Mouse (Mus musculus) megakaryocyte progenitor cell, adult 5-6 weeks (primary cell): ENCODE data around the gene Slc24a1. TPM values are rescaled to one million over a fixed set of nuclear protein-coding genes. Genes with fewer than 3 reads are reported as not detected.

Source experiments
- ATAC-seq: replicated peaks from 2 replicates; pipeline ENCODE4 v1.8.0; 2016; ENCODE audit warnings: mild to moderate bottlenecking, moderate TSS enrichment, inconsistent platforms; ENCODE audit not compliant: poor library complexity
- total RNA-seq, 2 experiments: library from RNA; stranded (forward) in 1 of 2; stranded (reverse) in 1 of 2; fragments of 157-497, 149-512 nt in 1 of 2; fragments of 200-1000 nt in 1 of 2; gene quantifications; 2 replicates each; pipeline versions ENCODE4 v1.2.3 to v1.2.4; 2015 to 2017

The Slc24a1 gene
- total RNA-seq, 2 experiments from 2014 or later, result not detected

DNA sequence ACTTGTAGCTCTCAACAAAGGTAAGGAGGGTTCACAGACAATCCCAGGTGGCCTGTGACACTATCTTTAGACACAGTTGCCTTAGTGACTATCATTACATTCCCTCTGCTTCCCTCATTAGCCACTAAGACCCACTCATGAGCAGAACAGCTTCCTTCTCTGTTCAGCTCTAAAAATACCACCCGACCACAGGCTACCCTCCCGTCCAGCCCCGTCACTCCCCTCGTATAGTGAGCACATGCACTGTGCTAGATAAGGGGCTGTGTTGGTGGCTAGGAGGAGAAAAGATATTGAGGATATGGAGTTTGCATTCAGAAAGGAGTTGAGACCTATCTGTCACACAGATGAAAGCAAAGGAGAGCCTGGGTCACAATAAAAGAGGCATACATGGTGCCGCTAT lies 12.9 kb downstream of the Slc24a1 start:
- ATAC-seq, result peak; percentile 69

DNA sequence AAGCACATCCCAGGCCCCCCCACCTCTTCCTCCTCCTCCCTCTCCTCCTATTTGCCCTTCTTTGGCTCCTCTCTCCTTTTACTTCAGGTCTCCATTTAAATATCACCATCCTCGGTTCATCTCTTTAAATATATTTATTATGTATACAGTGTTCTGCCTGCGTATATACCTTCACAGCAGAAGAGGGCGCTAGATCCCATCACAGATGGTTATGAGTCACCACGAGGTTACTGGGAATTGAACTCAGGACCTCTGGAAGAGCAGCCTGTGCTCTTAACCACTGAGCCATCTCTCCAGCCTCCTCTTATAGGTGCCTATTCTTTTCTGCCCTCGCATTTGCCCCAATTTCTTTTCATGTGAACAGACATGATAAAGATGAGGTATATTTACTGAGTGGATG lies 13.9 kb downstream of the Slc24a1 start:
- no peak for ATAC-seq

DNA sequence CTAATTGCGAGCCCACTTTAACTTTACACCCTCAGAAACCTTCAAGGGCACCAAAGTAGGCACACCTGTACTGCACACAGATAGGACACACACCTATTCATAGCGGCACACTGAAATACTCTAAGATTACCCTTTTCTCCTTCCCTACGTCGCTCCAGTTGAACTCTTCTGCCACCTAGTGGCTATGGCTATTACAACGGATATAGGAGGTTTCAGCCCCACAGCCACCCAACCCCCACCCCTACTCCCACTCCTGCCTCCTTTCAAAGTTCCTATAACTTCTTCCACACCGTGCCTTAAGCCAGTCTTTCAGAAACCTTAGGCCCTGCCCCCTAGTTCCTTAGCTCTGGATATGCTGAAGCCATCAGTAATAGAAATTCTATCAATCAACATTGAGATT lies 14.9 kb downstream of the Slc24a1 start:
- peak; percentile 54 for ATAC-seq

DNA sequence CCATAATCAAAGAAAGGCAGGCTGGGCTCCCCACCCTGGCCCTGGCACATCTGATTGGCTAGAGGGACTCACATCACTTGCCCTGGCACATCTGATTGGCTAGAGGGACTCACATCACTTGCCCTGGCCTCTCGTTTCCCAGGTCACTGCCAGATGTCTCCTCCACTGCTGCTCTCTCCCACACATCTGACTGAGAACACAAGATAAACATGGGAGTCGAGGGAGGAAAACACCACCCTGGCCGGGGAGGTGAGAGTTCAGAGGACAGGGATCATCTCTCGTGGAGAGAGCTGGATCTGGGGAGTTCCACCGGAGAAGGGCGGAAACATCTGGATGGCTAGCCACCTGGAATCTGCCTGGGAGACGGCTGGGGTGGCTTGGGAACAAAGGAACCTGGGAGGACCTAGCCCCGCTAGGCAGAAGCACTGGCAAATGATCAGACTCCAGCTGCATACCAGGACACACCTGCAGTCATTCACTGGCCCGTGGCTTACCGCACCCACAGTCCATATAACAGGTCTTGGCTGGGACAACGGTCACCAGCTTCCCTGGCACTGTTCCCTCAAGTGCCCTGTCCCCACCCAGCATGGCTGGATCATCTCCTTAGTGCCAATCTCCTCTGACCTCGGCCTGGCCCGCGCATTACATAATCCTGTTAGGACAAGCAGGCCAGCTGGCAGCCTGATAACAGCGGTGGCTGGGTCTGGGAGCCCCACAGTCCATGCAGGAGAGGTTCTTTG lies 17.2 kb downstream of the Slc24a1 start:
- ATAC-seq, result 0 out of 2 replicates have a peak, but pooled peaks have one; percentile 23

DNA sequence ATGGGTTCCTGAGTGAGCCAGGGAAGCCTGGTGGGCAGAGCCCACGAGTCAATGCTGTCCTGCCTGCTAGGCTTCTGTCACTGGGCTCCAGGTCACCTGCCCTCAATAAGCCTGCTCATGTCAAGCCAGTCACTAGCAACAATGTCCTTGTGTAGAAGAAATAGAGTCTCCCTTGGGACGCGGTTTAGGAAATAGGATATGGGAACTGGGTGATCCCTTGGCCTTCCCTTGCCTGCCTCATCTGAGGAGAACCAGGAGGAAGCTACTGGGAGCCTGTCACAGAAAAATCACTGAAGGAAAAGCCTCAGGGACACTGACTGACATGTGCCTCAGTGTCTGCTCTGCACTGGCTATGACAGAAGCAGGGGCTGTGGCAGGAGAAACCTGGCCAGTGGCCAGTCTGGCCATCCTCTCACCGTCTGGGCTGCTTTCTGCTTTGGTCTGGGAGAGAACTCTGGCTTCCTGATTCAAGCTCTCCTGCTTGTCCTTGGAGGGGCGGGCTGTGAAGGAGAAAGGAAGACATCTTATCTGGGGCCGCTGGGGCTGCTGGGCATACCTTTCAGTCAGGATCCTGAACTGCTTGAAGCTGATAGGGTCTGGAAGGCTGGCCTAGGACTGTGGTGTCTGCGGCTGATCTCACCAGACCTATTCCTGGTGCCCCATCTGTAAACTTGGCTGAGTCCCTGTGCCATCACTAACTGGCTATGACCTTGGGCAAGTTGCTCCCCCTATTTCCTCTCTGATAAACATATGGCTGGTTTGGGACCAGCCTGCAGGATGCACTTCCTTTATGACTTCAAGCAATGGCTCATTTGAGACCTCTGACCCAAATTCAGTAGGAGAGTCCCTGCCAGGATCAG lies 19.4 kb downstream of the Slc24a1 start:
- ATAC-seq, result peak; percentile 62

DNA sequence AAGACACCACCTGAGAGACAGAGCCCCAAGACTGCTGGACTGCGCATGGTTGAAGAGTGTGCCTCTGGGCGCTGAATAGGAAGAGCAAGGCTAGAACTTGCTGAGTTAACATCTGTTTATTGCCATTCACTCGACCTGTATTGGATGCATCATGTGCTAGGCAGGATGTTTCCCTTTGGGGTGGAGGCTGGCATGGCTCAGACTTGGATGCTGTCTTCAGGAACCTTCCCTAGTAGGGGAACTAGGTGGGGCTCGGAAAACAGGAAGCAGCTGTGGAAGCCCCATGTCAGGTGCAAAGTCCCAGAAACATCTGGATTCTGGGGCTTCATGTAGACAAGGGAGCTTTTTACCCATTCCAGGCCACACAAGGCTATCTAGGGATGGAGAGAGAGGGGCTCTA lies 21.2 kb downstream of the Slc24a1 start:
- no peak for ATAC-seq

DNA sequence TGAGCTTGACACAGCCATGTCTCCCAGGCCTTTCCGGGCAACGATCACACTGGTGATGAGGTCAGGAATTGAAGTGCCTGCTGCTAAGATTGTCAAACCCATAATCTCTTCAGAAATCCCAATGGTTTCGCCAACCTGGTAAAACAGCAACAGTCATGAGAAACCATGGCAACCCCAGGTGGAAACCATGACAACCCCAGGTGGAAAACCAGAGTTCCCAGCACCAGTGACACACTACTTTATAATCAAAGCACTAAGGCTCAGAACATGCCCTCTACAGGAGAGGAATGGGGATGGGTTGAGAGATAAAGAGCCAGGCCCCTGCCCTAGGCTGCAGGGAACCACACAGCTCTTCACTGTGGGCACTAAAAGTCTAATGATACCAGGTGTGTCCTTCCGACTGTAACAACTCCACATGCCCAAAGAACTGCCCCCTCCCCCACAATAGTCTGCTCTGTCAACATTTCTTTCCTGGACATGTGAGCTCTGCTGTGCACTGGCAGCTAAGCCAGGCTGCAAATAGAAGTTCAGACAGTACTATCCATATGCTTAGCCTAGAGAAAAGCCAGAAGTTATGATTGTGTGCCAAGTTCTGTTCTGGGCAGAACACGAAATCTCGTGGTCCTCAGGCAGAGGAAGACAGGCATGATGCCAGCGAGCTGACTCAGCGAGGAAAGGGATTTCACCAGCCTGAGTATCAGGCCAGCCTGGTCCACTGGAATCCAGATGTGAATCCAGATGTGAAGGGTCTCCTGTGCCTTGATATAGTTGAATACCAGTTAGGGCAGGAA lies 25.0 kb downstream of the Slc24a1 start:
- ATAC-seq, result 0 out of 2 replicates have a peak, but pooled peaks have one; percentile 10

DNA sequence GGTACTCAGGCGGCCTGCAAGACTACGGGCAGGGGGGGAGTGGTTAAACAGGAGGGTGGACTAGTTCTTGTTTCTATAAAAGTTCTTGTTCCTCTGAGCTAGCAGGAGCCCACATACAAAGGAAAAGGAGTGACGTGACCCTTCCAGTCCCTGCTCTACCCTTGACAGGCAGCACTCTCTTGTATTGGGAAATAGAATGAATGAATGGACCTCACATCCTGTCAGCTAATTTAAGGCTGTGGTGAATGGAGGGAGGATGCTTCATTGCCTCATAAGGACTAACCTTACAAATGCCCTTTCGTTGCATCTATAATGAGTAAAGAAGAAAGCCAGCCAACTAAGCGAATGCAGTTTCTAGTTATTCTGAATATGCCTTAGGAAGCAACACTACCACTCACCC lies 25.6 kb downstream of the Slc24a1 start:
- peak; percentile 88 for ATAC-seq

DNA sequence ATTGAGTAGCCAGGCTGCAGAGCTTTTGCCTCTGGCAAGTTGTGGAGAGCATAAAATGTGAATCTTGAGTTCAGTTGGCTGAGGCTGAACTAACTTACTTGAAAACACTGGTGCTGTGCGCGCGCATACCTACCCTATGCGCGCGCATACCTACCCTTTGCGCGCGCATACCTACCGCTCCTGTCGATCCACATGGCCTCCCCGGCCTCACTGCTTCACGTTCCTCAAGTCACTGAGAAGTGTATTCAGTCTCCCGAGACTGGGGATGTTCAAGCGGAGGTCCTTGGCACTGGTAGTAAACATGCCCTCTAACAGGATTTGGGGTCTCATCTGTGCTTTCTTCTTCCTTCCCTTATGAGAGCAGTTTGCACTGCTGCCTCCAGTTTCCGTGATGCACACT lies 32.8 kb downstream of the Slc24a1 start:
- peak; percentile 64 for ATAC-seq

DNA sequence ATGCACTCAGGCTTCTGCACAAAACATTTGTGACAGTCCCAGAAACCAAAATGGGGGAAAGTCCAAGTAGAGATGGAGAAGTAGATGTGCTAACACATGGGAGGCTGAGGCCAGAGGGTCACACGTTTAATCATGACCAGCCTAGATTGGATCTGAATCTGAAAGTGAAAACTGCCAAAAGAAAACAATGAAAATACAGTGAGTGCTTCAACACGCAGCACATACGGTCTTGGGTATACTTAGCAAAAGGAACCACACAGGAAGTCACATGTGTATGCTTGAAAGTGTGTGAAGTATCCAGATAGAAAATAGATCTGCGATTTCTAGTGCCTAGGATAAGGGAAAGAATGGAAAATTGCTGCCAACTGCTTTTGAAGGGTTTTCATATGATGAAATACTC lies 36.8 kb downstream of the Slc24a1 start:
- 0 out of 2 replicates have a peak, but pooled peaks have one; percentile 26 for ATAC-seq

DNA sequence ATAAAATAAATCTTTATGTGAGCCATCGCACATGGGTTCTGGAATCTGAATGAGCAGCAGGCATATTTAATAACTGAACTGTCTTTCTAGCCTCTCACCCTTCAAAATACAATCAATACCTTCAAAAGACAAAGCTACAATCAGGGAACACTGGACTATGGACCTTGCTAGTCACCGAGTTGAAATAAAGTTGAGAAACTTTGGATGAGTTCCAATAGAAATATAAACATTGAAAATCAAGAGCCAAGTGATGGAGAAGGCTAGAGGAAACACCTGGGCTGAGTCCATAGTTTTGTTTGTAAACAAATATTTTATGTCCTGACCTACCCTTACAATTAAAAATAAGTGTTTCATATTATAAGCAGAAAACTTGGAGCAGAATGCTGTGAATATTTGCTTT lies 37.4 kb downstream of the Slc24a1 start:
- ATAC-seq, result no peak

DNA sequence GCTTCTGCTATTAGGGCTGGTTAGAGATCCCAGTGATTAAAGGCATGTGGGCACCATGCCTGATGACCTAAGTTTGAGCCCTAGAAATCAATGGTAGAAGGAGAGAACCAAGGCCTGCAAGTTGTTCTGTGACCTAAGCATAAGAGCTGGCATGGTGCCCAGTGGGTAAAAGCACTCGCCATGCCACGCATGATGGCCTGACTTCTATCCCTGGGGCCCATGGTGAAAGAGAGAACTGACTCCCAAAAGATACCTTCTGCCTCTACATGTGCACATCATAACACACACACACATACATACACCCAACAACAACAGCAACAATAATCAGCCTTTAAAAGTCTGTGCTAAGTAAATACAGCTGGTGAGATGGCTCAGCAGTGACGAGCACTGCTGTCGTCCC lies 38.0 kb downstream of the Slc24a1 start:
- ATAC-seq, result no peak

DNA sequence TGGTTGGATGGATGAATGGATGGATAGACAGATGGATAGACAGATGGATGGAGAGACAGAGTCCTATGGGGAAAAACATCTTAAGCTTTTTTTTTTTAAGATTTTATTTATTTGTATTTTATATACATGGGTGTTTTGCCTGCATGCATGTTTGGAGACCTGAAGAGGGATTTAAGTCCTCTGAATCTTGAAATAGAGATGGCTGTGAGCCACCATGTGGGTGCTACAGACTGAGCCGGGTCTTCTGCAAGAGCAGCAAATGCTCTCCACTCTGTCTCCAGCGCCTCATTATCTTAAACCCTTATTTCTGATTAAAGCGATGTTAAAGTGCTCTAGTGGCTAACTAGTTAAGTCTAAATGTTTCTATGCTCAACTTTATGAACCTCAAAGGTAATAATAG lies 44.0 kb downstream of the Slc24a1 start:
- no peak for ATAC-seq

DNA sequence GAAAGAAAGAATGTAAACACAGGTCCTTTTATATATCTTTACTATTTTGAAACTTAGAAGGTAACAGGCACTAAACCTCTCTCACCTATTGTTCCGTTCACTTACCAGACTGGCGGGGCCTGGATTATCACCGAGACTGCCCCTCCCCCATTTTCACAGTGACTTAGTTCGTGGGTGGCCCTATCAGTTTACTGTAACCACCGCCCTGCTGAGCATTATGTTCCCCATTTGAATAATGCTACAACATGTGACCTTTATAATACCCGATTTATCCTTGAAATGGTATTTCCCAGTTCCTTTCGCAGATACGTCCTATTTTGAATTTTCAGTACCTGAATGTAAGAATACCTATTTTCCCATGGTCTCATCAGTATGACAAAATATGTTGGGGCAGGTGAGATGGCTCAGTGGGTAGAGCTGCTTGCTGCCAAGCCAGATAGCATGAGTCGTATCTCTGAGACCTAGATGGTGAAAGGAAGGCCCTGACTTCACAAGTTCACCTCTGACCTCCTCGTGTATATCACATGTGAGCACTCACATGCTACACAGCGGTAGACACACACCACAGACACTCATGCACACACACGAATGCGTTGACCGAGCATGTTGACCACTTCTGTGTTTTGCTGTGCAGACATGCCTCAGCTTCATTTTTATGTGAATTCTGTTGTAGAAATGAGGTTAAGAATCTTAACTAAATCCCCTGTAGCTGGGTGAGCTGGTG lies 46.3 kb downstream of the Slc24a1 start:
- no peak for ATAC-seq

DNA sequence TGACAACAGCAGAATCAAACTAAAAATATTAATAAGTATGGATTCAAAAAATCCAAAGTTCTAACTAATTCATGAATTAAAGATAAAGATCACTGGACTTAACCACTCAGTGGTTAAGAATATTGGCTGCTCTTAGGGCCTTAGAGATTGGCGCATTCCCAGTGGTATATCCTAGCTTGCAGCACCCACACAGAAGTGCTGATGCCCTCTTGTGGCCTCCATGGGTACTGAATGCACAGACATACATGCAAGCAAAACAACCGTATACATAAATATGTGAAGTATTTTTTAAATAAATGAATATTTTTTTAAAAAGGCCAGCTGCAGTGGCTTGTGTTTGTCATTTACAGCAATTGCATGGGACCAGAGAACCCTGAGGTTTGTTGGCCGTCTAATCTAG lies 48.0 kb downstream of the Slc24a1 start:
- peak; percentile 88 for ATAC-seq

DNA sequence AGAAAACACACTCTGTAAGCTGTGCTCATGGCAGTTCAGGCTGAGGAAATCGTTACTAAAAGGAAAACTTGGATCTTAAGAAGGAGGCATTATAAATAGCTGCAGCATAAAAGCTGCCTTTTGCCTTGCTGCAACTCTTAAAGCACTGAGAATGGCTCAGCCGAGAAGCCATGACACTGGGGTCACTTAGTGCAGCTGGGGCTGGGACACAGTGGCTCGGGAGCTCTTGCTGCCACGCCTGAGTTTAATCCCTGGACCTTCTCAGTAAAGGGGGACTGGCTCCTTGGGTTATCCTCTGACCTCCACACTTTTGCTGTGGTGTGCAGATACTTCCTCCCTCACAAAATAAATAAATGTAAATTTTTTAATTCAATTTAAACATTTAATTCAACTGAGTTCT lies 48.5 kb downstream of the Slc24a1 start:
- no peak for ATAC-seq

DNA sequence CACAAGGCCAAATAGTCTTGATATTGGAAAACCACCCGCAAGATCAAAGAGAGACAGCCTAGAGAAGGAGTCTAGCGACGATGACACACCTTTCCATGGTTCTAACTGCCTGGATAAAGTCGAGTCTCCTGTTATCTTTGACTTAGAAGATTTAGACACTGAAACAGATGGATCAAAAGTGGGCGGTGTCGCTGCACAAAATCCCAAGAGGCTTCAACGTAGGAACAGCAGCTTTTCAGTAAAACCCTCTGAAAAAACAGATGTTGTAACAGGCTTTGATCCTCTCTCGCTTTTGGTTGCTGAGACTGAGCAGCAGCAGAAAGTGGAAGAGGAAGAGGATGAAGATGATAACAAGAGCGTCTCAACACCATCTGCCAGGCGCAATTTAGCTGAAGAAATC lies 54.8 kb downstream of the Slc24a1 start:
- ATAC-seq, result no peak

DNA sequence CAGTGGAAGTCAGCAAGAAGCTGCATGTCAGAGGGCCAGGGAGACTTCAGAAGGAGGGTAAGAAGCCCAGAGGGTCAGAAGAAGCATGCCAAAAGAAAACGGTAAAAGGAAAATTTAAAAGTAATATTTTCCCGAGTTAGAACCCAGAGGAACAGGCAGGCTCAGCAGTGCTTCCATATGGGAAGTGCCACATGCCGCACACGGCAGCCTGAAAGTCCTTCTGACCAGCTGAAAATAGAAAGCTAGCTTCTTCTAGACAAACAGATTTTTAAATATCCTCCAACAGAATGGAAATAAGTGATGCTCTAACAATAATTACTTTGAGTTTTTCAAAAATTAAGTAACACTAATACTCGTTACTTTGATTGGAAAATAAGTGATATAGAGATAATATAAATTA lies 65.4 kb downstream of the Slc24a1 start:
- no peak for ATAC-seq
